Mouse (Mus musculus) spleen, adult 12 weeks (tissue): ENCODE results near the gene Sdccag8.
"Not testable (repeated sequence)": the region's sequence is repeated elsewhere in the genome, so short reads cannot be mapped to it uniquely, and the experiment has no call there.

ENCODE experiments used
- DNase-seq: peaks from one replicate; pipeline ENCODE4 v3.0.0; 2022; ENCODE audit warnings: low spot score

Gene Sdccag8

GRCm38 (mm10) chr1:176877756-176878155 lies 63.3 kb downstream of the Sdccag8 start:
- no peak for DNase-seq

GRCm38 (mm10) chr1:176879005-176879404 lies 64.5 kb downstream of the Sdccag8 start:
- no peak for DNase-seq

GRCm38 (mm10) chr1:176879614-176880013 lies 65.2 kb downstream of the Sdccag8 start:
- no peak for DNase-seq

- DNase-seq, result no peak
These were observed 65.6 kb downstream of the Sdccag8 start for GRCm38 (mm10) chr1:176880101-176880500.

GRCm38 (mm10) chr1:176880943-176881342 lies 66.5 kb downstream of the Sdccag8 start:
- no peak for DNase-seq

- no peak for DNase-seq
These were observed 70.9 kb downstream of the Sdccag8 start for GRCm38 (mm10) chr1:176885207-176885933.

GRCm38 (mm10) chr1:176886002-176886401 lies 71.5 kb downstream of the Sdccag8 start:
- DNase-seq, result no peak

- DNase-seq, result no peak
These were observed 89.3 kb downstream of the Sdccag8 start for GRCm38 (mm10) chr1:176903741-176904140.

GRCm38 (mm10) chr1:176915946-176916345 lies 101.5 kb downstream of the Sdccag8 start:
- no peak for DNase-seq

- DNase-seq, result no peak
These were observed 105.0 kb downstream of the Sdccag8 start for GRCm38 (mm10) chr1:176919486-176919885.

- DNase-seq, result no peak
These were observed 108.4 kb downstream of the Sdccag8 start for GRCm38 (mm10) chr1:176922842-176923241.

GRCm38 (mm10) chr1:176926009-176926408 lies 111.5 kb downstream of the Sdccag8 start:
- DNase-seq, result no peak

- DNase-seq, result no peak
These were observed 112.9 kb downstream of the Sdccag8 start for GRCm38 (mm10) chr1:176927312-176927711.

GRCm38 (mm10) chr1:176929710-176930109 lies 115.2 kb downstream of the Sdccag8 start:
- DNase-seq, result no peak

- no peak for DNase-seq
These were observed 116.1 kb downstream of the Sdccag8 start for GRCm38 (mm10) chr1:176930574-176930973.

GRCm38 (mm10) chr1:176930981-176931500 lies 116.6 kb downstream of the Sdccag8 start:
- DNase-seq, result no peak

- DNase-seq, result no peak
These were observed 117.1 kb downstream of the Sdccag8 start for GRCm38 (mm10) chr1:176931511-176931910.

- DNase-seq, result no peak
These were observed 118.0 kb downstream of the Sdccag8 start for GRCm38 (mm10) chr1:176932320-176932950.

GRCm38 (mm10) chr1:176933319-176933718 lies 118.9 kb downstream of the Sdccag8 start:
- no peak for DNase-seq

GRCm38 (mm10) chr1:176934043-176934762 lies 119.7 kb downstream of the Sdccag8 start:
- DNase-seq, result no peak

- DNase-seq, result no peak
These were observed 125.5 kb downstream of the Sdccag8 start for GRCm38 (mm10) chr1:176939901-176940341.

GRCm38 (mm10) chr1:176941286-176941990 lies 127.0 kb downstream of the Sdccag8 start:
- not testable (repeated sequence) for DNase-seq
